Mouse (Mus musculus) heart, embryonic 15.5 days (tissue): ENCODE data around the gene Galnt10. TPM values are rescaled to one million over a fixed set of nuclear protein-coding genes. Genes with fewer than 3 reads are reported as not detected.

Source experiments
- ATAC-seq: fragments of 200-750 bp; cut with Nextera tagmentation; replicated peaks from 2 replicates; pipeline ENCODE4 v1.8.0; 2017; ENCODE audit warnings: low read depth, moderate TSS enrichment; ENCODE audit not compliant: insufficient number of reproducible peaks, insufficient read depth, low FRiP score
- H3K27ac ChIP-seq: fragments of 300-500 bp; sonication (generic); 2 replicates; pipeline ENCODE4 v1.5.1; 2015; ENCODE audit warnings: mild to moderate bottlenecking, inconsistent platforms
- H3K27me3 ChIP-seq: fragments of 300-500 bp; sonication (generic); 2 replicates; pipeline ENCODE4 v1.6.1; 2015; ENCODE audit warnings: inconsistent platforms
- H3K36me3 ChIP-seq: fragments of 300-500 bp; sonication (generic); 2 replicates; pipeline ENCODE4 v1.6.1; 2015; ENCODE audit warnings: mild to moderate bottlenecking, inconsistent platforms
- H3K4me1 ChIP-seq: fragments of 300-500 bp; sonication (generic); replicated peaks from 2 replicates; pipeline ENCODE4 v1.6.1; 2015; ENCODE audit warnings: inconsistent platforms
- H3K4me2 ChIP-seq: fragments of 300-500 bp; sonication (generic); 2 replicates; pipeline ENCODE4 v1.6.1; 2015; ENCODE audit warnings: inconsistent platforms, mild to moderate bottlenecking, moderate library complexity
- H3K4me3 ChIP-seq: fragments of 300-500 bp; sonication (generic); 2 replicates; pipeline ENCODE4 v1.5.1; 2015; ENCODE audit warnings: mild to moderate bottlenecking, inconsistent platforms
- H3K9ac ChIP-seq: fragments of 300-500 bp; sonication (generic); 2 replicates; pipeline ENCODE4 v1.6.1; 2015; ENCODE audit warnings: mild to moderate bottlenecking, inconsistent platforms
- H3K9me3 ChIP-seq: fragments of 300-500 bp; sonication (generic); replicated peaks from 2 replicates; pipeline ENCODE4 v1.6.1; 2016; ENCODE audit warnings: inconsistent platforms
- WGBS: fragments of 180-500 bp; shearing (Covaris S2); methylation state at CpG from one replicate; pipeline ENCODE4 v1.1.7; 2015; ENCODE audit warnings: mixed read lengths; 5-methylcytosine and 5-hydroxymethylcytosine counted together
- polyA plus RNA-seq: library from polyadenylated mRNA; unstranded; fragments of >200 nt; fragmentation: Nextera tagmentation; extraction: Ambion mirVana; gene quantifications from 2 replicates; pipeline ENCODE4 v1.2.1, GENCODE M21; 2015

Gene Galnt10
- polyA plus RNA-seq, result 8.9 and 13.1 TPM in 2 replicates

DNA sequence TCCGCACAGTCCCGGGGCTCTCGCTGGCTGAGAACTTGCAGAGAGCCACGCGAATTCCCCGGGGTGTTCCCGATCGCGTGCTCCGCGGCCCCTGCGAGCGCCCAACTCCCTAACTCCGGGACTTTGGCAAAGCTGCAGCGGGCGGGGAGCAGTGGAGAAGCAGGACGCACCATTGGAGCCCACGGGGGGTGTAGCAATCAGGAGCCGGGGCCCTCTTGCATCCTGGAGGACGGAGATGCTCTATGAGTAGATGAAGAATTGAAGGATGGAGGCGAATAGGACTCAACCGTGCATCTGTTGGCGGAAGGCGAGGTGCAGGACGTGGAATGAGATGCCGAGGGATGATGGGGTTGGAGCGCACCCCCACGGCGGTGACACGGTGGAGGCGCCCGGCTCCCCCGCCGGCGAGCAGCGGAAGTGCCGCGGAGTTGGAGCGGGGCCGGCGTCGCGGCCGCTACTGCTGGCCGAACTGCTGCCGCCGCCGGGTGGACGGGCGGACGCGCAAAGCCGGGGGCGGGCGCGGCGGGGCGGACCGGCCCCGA lies at the start of gene Galnt10:
Galnt10 (plus strand) TSS at position 425 of the 542 bp plus-strand sequence.
- under 1% methylated on average over 60 of the region's 60 CpGs for WGBS
- H3K36me3 ChIP-seq, result no peaks in the 10 kb centered on the region
- no peaks in the 10 kb centered on the region for H3K9me3 ChIP-seq
- no peaks in the 10 kb centered on the region for H3K27me3 ChIP-seq
- peak within 1 kb of the TSS; percentile 99 for H3K4me2 ChIP-seq
- peaks cover 16% of the 10 kb centered on the region for H3K4me1 ChIP-seq
- H3K9ac ChIP-seq, result peak within 1 kb of the TSS; percentile 84
- H3K27ac ChIP-seq, result peak within 1 kb of the TSS; percentile 84
- H3K4me3 ChIP-seq, result peak within 1 kb of the TSS; percentile 80
- ATAC-seq, result peak; percentile 88

DNA sequence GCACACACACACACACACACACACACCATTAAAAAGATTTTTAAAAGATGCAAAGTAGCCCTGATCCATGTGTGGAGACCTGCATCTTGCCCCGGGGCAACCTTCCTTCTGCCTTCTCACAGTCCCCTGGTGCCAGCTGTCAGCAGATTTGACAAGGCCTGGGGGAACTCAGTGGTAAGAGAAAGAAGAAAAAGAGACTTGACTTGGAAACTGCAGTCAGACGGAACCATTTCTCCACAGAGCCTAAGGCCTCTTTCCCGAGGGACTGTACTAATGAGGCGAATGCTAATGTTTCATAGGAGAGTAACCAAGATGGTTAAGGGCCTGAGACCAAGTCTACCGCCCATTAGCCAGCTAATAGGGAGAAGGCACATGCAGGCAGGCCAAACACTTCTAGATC lies 49.3 kb upstream of the Galnt10 start:
- WGBS, result 82% methylated on average over 5 of the region's 5 CpGs
- Histone ChIP-seq H3K4me2 (no peak overlapping the region), H3K4me3 (no peak overlapping the region), H3K27me3 (no peaks in the 10 kb centered on the region), H3K9ac (no peak overlapping the region), H3K9me3 (no peaks in the 10 kb centered on the region), H3K4me1 (peaks cover 26% of the 10 kb centered on the region), H3K27ac (no peak overlapping the region), H3K36me3 (no peaks in the 10 kb centered on the region)
- ATAC-seq, result no peak

DNA sequence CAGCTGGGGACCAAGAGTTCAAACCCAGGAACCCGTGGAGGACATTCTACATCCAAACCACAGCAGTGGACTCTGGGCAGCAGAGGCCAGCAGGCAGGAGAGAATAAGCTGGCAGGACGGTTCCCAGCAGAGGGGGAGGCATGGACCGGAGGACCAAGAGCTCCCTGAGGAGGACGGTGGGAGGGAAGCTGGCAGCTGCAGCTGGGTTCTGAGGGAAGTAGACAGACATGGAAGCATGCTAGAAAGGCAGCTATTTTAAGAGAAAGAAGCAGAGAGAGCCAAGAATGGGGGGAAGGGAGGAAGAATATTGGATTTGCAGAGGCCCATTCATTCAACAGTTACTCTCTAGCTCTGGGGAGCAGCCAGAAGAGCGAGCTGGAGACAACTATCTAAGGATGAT lies 47.1 kb upstream of the Galnt10 start:
- Histone ChIP-seq H3K27me3 (no peaks in the 10 kb centered on the region), H3K4me2 (no peak overlapping the region), H3K4me1 (peaks cover 36% of the 10 kb centered on the region), H3K4me3 (no peak overlapping the region), H3K27ac (peak overlapping the region; percentile 42; the same call in 1 of the 2 replicates), H3K36me3 (no peaks in the 10 kb centered on the region), H3K9ac (no peak overlapping the region), H3K9me3 (no peaks in the 10 kb centered on the region)
- WGBS, result 35% methylated on average over 5 of the region's 5 CpGs
- ATAC-seq, result 0 out of 2 replicates have a peak, but pooled peaks have one; percentile 48

DNA sequence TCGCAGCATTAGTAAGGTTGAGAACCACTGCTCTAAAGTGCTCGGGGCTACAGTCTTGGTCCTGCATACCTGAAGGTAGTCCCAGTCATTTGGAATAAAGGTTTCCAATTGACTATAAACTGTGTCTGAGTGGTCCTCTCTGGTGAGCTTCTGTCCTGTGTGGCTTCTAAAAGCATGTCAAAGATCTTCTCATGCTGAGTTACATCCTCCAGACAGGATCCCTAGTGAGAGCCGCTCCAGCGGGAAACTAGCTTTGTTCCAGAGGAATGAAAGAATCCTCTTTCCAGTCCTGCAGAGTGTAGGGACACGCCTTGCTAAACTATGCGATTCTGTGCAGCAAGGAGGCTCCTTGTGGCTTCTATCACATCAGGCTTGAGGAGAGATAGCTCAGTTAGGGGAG lies 45.9 kb upstream of the Galnt10 start:
- H3K9me3 ChIP-seq, result no peaks in the 10 kb centered on the region
- WGBS, result 64% methylated on average over 6 of the region's 6 CpGs
- no peak for ATAC-seq

DNA sequence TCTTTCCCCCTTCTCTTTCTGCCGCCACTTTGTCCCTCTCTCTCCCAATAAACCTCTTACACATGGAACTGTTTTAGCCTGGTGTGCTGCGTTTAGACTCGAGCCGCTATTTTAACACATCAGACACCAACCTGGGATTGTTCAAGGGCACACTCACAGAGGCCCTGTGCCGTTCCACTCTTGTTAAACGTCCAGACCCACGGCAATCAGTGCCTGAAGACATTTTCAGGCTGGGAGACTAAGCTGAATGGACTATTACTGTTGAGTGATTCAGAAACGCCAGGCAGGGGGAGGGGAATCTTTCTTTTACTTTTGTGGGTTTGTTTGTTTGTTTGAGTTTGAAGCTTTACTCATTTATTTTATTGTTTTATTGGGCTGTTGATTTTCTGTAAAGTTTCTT lies 45.1 kb upstream of the Galnt10 start:
- H3K27ac ChIP-seq, result no peak overlapping the region
- peaks cover 5% of the 10 kb centered on the region; the same call in 1 of the 2 replicates for H3K27me3 ChIP-seq
- H3K9me3 ChIP-seq, result no peaks in the 10 kb centered on the region
- WGBS, result 31% methylated on average over 8 of the region's 8 CpGs
- H3K36me3 ChIP-seq, result no peaks in the 10 kb centered on the region
- no peak overlapping the region for H3K9ac ChIP-seq
- peaks cover 36% of the 10 kb centered on the region for H3K4me1 ChIP-seq
- H3K4me2 ChIP-seq, result no peak overlapping the region
- H3K4me3 ChIP-seq, result no peak overlapping the region
- no peak for ATAC-seq

More for the DNA sequence above, 45.9 kb upstream of the Galnt10 start:
- H3K4me1 ChIP-seq, result peaks cover 36% of the 10 kb centered on the region
- H3K36me3 ChIP-seq, result no peaks in the 10 kb centered on the region
- H3K9ac ChIP-seq, result no peak overlapping the region
- no peak overlapping the region for H3K27ac ChIP-seq
- peaks cover 5% of the 10 kb centered on the region; the same call in 1 of the 2 replicates for H3K27me3 ChIP-seq
- H3K4me3 ChIP-seq, result no peak overlapping the region
- no peak overlapping the region for H3K4me2 ChIP-seq

DNA sequence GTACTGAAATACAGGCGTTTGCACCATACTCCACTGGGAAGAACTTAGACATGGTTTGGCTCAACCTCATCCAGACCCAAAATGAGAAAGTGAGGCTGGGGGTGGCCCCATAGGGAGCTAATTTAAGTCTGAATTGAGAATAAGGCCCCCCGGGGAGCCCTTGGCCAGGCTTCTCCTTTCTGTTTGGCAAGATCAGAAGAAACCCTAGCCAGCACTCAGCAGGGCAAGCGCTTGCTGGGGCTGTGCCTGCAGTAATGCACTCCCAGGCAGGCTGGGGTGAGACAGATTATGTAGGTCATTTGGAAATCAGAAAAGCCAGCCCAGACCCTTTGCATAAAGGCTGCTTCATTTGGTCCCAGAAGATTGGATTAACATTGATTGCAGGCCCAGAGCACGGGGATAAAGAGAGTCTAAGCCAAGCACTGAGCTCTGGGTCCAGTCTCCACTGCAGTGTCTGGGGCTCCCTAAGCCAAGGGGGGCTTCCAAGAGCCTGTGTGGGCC lies 44.6 kb upstream of the Galnt10 start:
- no peak; the same call in 1 of the 2 replicates for ATAC-seq

DNA sequence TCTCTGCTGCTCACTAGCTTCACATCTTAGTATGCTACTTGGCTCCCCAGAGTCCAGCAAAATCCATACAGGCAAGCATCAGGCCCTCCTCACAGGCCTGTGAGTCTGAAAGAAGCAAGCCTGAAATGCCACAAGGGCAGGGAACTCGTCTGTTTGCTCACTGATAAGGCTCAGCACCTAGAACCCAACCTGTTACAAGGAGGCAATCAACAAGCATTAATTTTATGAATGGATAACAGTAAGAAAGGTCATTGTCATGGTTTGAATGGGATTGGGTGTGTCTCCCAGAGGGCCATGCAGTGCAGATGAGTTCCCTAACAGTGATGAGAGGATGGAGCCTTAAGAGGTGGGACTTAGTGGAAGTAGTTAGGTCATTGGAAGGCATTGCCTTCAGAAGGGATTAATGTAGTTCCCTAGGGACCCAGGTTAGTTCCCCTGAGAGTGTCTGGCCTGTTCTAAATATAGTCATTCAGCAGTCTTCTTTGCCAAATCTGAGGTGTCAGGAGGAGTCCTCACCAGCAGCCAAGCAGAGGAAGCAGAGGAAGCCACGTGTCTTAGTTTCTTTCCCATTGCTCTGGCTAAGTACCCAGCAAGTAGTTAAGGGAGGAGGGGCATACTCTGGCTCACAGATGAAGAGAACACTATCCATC lies 43.3 kb upstream of the Galnt10 start:
- Histone ChIP-seq H3K4me1 (peaks cover 36% of the 10 kb centered on the region), H3K4me2 (no peak overlapping the region), H3K27me3 (peaks cover 5% of the 10 kb centered on the region; the same call in 1 of the 2 replicates), H3K36me3 (no peaks in the 10 kb centered on the region), H3K9ac (no peak overlapping the region), H3K9me3 (no peaks in the 10 kb centered on the region), H3K4me3 (no peak overlapping the region), H3K27ac (0 out of 2 replicates have a peak overlapping the region, but pooled peaks have one; percentile 6)
- ATAC-seq, result no peak
- 47% methylated on average over 2 of the region's 2 CpGs for WGBS

More for the DNA sequence above, 44.6 kb upstream of the Galnt10 start:
- no peaks in the 10 kb centered on the region for H3K36me3 ChIP-seq
- H3K27ac ChIP-seq, result no peak overlapping the region
- no peaks in the 10 kb centered on the region for H3K9me3 ChIP-seq
- H3K4me2 ChIP-seq, result no peak overlapping the region
- H3K4me1 ChIP-seq, result peaks cover 36% of the 10 kb centered on the region
- no peak overlapping the region for H3K4me3 ChIP-seq
- no peak overlapping the region for H3K9ac ChIP-seq
- peaks cover 5% of the 10 kb centered on the region; the same call in 1 of the 2 replicates for H3K27me3 ChIP-seq
- 31% methylated on average over 4 of the region's 4 CpGs for WGBS

DNA sequence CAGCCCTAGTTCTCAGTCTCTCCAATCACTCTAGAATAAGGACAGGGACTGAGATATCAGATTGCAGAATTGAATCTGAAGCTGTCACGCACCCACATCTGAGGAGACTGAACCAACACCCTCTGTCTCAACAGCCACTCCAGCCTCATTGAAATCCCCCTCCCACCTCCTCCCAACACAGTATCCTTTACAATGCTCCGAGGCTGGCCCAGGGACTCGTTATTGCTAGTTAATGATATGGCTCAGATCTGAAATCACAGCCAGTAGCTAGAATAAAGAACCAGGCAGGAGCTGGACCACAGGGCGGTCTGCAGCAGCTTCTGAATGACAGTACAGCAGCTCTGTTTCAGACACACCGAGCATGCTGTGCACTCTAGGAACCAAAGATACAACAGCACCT lies 40.2 kb upstream of the Galnt10 start:
- H3K4me2 ChIP-seq, result no peak overlapping the region
- H3K4me3 ChIP-seq, result no peak overlapping the region
- ATAC-seq, result no peak
- H3K27me3 ChIP-seq, result peaks cover 5% of the 10 kb centered on the region; the same call in 1 of the 2 replicates
- no peak overlapping the region for H3K9ac ChIP-seq
- no peak overlapping the region for H3K27ac ChIP-seq
- no peaks in the 10 kb centered on the region for H3K36me3 ChIP-seq
- H3K9me3 ChIP-seq, result no peaks in the 10 kb centered on the region
- WGBS, result 65% methylated on average over 5 of the region's 5 CpGs
- H3K4me1 ChIP-seq, result peaks cover 19% of the 10 kb centered on the region

DNA sequence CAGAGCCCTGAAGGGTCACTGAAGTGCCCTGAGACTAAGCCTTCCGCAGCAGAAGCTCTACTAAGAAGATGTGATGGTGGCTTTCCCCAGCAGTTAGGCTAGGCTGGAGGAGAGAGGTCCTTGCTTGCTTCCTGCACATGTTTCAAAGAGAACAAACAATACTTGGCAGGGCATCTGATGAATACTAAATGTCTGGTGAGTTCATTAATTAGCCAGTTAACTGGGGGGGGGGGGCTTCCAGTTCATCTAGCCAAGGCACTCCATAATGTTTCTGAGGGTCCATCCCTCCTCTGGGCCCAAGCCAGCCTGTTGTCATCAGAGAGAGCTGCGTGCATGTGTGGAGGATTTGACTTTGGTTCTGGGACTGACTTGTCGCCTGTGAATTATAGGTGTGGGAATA lies 39.6 kb upstream of the Galnt10 start:
- no peak for ATAC-seq
- WGBS, result 82% methylated on average over 3 of the region's 3 CpGs

DNA sequence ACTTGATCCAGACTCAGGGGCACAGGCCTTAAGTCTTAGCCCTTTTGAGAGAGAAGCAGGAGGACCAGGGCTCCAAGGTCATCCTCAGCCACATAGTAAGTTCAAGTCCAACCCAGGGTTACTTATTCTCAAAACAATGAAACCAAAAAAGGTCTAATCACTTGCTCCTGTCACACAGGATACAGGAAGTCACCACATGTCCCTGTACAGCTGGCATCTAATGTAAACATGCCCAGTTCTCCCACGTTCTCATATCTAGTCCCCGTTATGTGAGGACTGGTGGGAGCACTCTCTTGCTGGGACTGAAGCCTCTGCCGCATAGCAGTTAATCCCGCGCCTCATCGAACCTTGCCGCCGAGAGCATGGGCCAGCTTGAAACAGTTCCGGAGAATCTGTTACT lies 30.7 kb upstream of the Galnt10 start:
- Histone ChIP-seq H3K4me3 (no peak overlapping the region), H3K4me1 (0 out of 2 replicates have a peak, but pooled peaks cover 3% of the 10 kb centered on the region), H3K4me2 (no peak overlapping the region), H3K36me3 (no peaks in the 10 kb centered on the region), H3K27me3 (peaks cover 14% of the 10 kb centered on the region; the same call in 1 of the 2 replicates), H3K9ac (no peak overlapping the region), H3K9me3 (no peaks in the 10 kb centered on the region), H3K27ac (no peak overlapping the region)
- ATAC-seq, result no peak
- WGBS, result 78% methylated on average over 9 of the region's 9 CpGs

More for the DNA sequence above, 39.6 kb upstream of the Galnt10 start:
- Histone ChIP-seq H3K9me3 (no peaks in the 10 kb centered on the region), H3K36me3 (no peaks in the 10 kb centered on the region), H3K27me3 (peaks cover 5% of the 10 kb centered on the region; the same call in 1 of the 2 replicates), H3K4me1 (peaks cover 13% of the 10 kb centered on the region), H3K9ac (no peak overlapping the region), H3K27ac (no peak overlapping the region), H3K4me3 (no peak overlapping the region), H3K4me2 (no peak overlapping the region)

DNA sequence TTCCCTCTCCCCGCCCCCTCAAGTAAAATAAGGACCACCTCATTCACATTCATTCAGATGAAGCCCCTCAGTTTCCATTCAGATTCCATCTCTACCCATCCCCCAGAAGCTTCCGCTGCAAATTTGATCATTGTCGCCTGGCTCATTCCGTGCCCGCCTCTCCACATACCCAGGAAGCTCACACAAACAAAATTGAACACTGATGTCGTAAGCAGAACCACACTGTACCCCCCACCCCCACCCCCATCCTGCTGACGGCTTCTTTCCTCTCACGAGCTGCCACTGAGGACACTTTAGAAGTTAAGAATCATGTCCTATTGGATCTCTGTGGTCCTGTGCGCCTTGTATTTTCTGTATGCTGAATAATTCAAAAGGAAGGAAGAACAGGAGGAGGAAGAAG lies 30.0 kb upstream of the Galnt10 start:
- 66% methylated on average over 9 of the region's 9 CpGs for WGBS
- 0 out of 2 replicates have a peak, but pooled peaks cover 3% of the 10 kb centered on the region for H3K4me1 ChIP-seq
- no peak overlapping the region for H3K4me3 ChIP-seq
- H3K27me3 ChIP-seq, result peaks cover 14% of the 10 kb centered on the region; the same call in 1 of the 2 replicates
- H3K27ac ChIP-seq, result no peak overlapping the region
- no peaks in the 10 kb centered on the region for H3K9me3 ChIP-seq
- no peak for ATAC-seq
- no peak overlapping the region for H3K9ac ChIP-seq
- H3K36me3 ChIP-seq, result no peaks in the 10 kb centered on the region
- H3K4me2 ChIP-seq, result no peak overlapping the region
